Mouse (Mus musculus): ENCODE measurements around the gene Spp2. TPM values are rescaled to one million over a fixed set of nuclear protein-coding genes. Genes with fewer than 3 reads are reported as not detected.
A peak's percentile ranks its signal among the peaks of the same experiment; 100 is the strongest.

Spp2 gene
- polyA plus RNA-seq, 1 experiment from 2014 or later, result not detected

GRCm38 (mm10) chr1:88459655-88460054 lies 52.9 kb downstream of the Spp2 start:
- no peak overlapping the region for H3K4me3 ChIP-seq
- no peaks in the 10 kb centered on the region for H3K36me3 ChIP-seq
- ATAC-seq (replicated peaks), result no peak
- no peak overlapping the region for H3K27ac ChIP-seq (replicated peaks)
- H3K9me3 ChIP-seq, result no peaks in the 10 kb centered on the region
- H3K9ac ChIP-seq (replicated peaks), result no peak overlapping the region
- no peaks in the 10 kb centered on the region for H3K27me3 ChIP-seq
- no peak overlapping the region for H3K4me2 ChIP-seq (replicated peaks)
- 84% methylated on average over 5 of the region's 5 CpGs for WGBS
- H3K4me1 ChIP-seq, result peaks cover 6% of the 10 kb centered on the region

- Histone ChIP-seq H3K4me2 (replicated peaks) (no peak overlapping the region), H3K4me3 (no peak overlapping the region), H3K4me1 (peaks cover 6% of the 10 kb centered on the region), H3K9ac (replicated peaks) (no peak overlapping the region), H3K27ac (replicated peaks) (peak overlapping the region; percentile 50), H3K36me3 (no peaks in the 10 kb centered on the region), H3K9me3 (no peaks in the 10 kb centered on the region), H3K27me3 (no peaks in the 10 kb centered on the region)
- ATAC-seq (replicated peaks), result no peak
- 20% methylated on average over 1 of the region's 1 CpGs for WGBS
Measured at GRCm38 (mm10) chr1:88461096-88461495, 54.3 kb downstream of the Spp2 start.

GRCm38 (mm10) chr1:88462484-88462883 lies 55.7 kb downstream of the Spp2 start:
- Histone ChIP-seq H3K4me2 (replicated peaks) (no peak overlapping the region), H3K4me3 (no peak overlapping the region), H3K9me3 (no peaks in the 10 kb centered on the region), H3K9ac (replicated peaks) (no peak overlapping the region), H3K4me1 (peaks cover 6% of the 10 kb centered on the region), H3K36me3 (no peaks in the 10 kb centered on the region), H3K27me3 (no peaks in the 10 kb centered on the region), H3K27ac (replicated peaks) (no peak overlapping the region)
- ATAC-seq (replicated peaks), result no peak
- 40% methylated on average over 6 of the region's 6 CpGs for WGBS

GRCm38 (mm10) chr1:88463241-88463640 lies 56.5 kb downstream of the Spp2 start:
- Histone ChIP-seq H3K36me3 (no peaks in the 10 kb centered on the region), H3K27me3 (no peaks in the 10 kb centered on the region), H3K9me3 (no peaks in the 10 kb centered on the region), H3K9ac (replicated peaks) (no peak overlapping the region), H3K4me2 (replicated peaks) (no peak overlapping the region), H3K4me3 (no peak overlapping the region), H3K27ac (replicated peaks) (no peak overlapping the region), H3K4me1 (peaks cover 6% of the 10 kb centered on the region)
- 88% methylated on average over 3 of the region's 3 CpGs for WGBS
- no peak for ATAC-seq (replicated peaks)

GRCm38 (mm10) chr1:88464109-88464905 lies 57.5 kb downstream of the Spp2 start:
- Histone ChIP-seq H3K9me3 (no peaks in the 10 kb centered on the region), H3K36me3 (no peaks in the 10 kb centered on the region), H3K9ac (replicated peaks) (no peak overlapping the region), H3K4me3 (no peak overlapping the region), H3K4me2 (replicated peaks) (no peak overlapping the region), H3K4me1 (peaks cover 6% of the 10 kb centered on the region), H3K27ac (replicated peaks) (no peak overlapping the region), H3K27me3 (no peaks in the 10 kb centered on the region)
- WGBS, result 87% methylated on average over 6 of the region's 6 CpGs
- ATAC-seq (replicated peaks), result no peak

- Histone ChIP-seq H3K36me3 (no peaks in the 10 kb centered on the region), H3K27me3 (no peaks in the 10 kb centered on the region), H3K27ac (replicated peaks) (no peak overlapping the region), H3K4me2 (replicated peaks) (no peak overlapping the region), H3K4me1 (peaks cover 6% of the 10 kb centered on the region), H3K4me3 (no peak overlapping the region), H3K9me3 (no peaks in the 10 kb centered on the region), H3K9ac (replicated peaks) (no peak overlapping the region)
- 76% methylated on average over 4 of the region's 4 CpGs for WGBS
- peak; percentile 51; the same call in 1 of the 2 replicates for ATAC-seq (replicated peaks)
Measured at GRCm38 (mm10) chr1:88465722-88466121, 59.0 kb downstream of the Spp2 start.

- Histone ChIP-seq H3K4me3 (no peak overlapping the region), H3K9ac (replicated peaks) (no peak overlapping the region), H3K27me3 (no peaks in the 10 kb centered on the region), H3K27ac (replicated peaks) (no peak overlapping the region), H3K4me1 (peaks cover 6% of the 10 kb centered on the region), H3K9me3 (no peaks in the 10 kb centered on the region), H3K4me2 (replicated peaks) (no peak overlapping the region), H3K36me3 (no peaks in the 10 kb centered on the region)
- no peak for ATAC-seq (replicated peaks)
- 67% methylated on average over 8 of the region's 8 CpGs for WGBS
Measured at GRCm38 (mm10) chr1:88466325-88467064, 59.7 kb downstream of the Spp2 start.

- 80% methylated on average over 5 of the region's 5 CpGs for WGBS
- ATAC-seq (replicated peaks), result no peak
- Histone ChIP-seq H3K27ac (replicated peaks) (no peak overlapping the region), H3K4me1 (no peaks in the 10 kb centered on the region), H3K9ac (replicated peaks) (no peak overlapping the region), H3K9me3 (no peaks in the 10 kb centered on the region), H3K36me3 (no peaks in the 10 kb centered on the region), H3K4me3 (no peak overlapping the region), H3K27me3 (no peaks in the 10 kb centered on the region), H3K4me2 (replicated peaks) (no peak overlapping the region)
Measured at GRCm38 (mm10) chr1:88467866-88468265, 61.1 kb downstream of the Spp2 start.

GRCm38 (mm10) chr1:88468335-88468734 lies 61.6 kb downstream of the Spp2 start:
- no peak overlapping the region for H3K4me3 ChIP-seq
- no peak overlapping the region for H3K4me2 ChIP-seq (replicated peaks)
- ATAC-seq (replicated peaks), result no peak
- H3K4me1 ChIP-seq, result no peaks in the 10 kb centered on the region
- no peaks in the 10 kb centered on the region for H3K36me3 ChIP-seq
- H3K9me3 ChIP-seq, result no peaks in the 10 kb centered on the region
- H3K27ac ChIP-seq (replicated peaks), result no peak overlapping the region
- WGBS, result 90% methylated on average over 2 of the region's 2 CpGs
- no peak overlapping the region for H3K9ac ChIP-seq (replicated peaks)
- H3K27me3 ChIP-seq, result no peaks in the 10 kb centered on the region

GRCm38 (mm10) chr1:88469746-88470145 lies 63.0 kb downstream of the Spp2 start:
- H3K27me3 ChIP-seq, result no peaks in the 10 kb centered on the region
- no peaks in the 10 kb centered on the region for H3K9me3 ChIP-seq
- no peaks in the 10 kb centered on the region for H3K4me1 ChIP-seq
- H3K9ac ChIP-seq (replicated peaks), result no peak overlapping the region
- no peak overlapping the region for H3K4me2 ChIP-seq (replicated peaks)
- ATAC-seq (replicated peaks), result no peak
- WGBS, result 95% methylated on average over 4 of the region's 4 CpGs
- no peak overlapping the region for H3K4me3 ChIP-seq
- no peak overlapping the region for H3K27ac ChIP-seq (replicated peaks)
- no peaks in the 10 kb centered on the region for H3K36me3 ChIP-seq

GRCm38 (mm10) chr1:88472258-88472657 lies 65.5 kb downstream of the Spp2 start:
- Histone ChIP-seq H3K36me3 (no peaks in the 10 kb centered on the region), H3K4me1 (no peaks in the 10 kb centered on the region), H3K4me2 (replicated peaks) (no peak overlapping the region), H3K4me3 (no peak overlapping the region), H3K9ac (replicated peaks) (no peak overlapping the region), H3K9me3 (no peaks in the 10 kb centered on the region), H3K27ac (replicated peaks) (no peak overlapping the region), H3K27me3 (no peaks in the 10 kb centered on the region)
- ATAC-seq (replicated peaks), result no peak
- WGBS, result 7% methylated on average over 6 of the region's 6 CpGs

- no peak overlapping the region for H3K9ac ChIP-seq (replicated peaks)
- ATAC-seq (replicated peaks), result no peak
- H3K4me3 ChIP-seq, result no peak overlapping the region
- H3K27ac ChIP-seq (replicated peaks), result no peak overlapping the region
- no peaks in the 10 kb centered on the region for H3K36me3 ChIP-seq
- no peak overlapping the region for H3K4me2 ChIP-seq (replicated peaks)
- H3K9me3 ChIP-seq, result no peaks in the 10 kb centered on the region
- H3K27me3 ChIP-seq, result no peaks in the 10 kb centered on the region
- WGBS, result 71% methylated on average over 2 of the region's 2 CpGs
- peaks cover 8% of the 10 kb centered on the region for H3K4me1 ChIP-seq
Measured at GRCm38 (mm10) chr1:88473899-88474298, 67.1 kb downstream of the Spp2 start.
